Mouse (Mus musculus) limb, embryonic 10.5 days (tissue): Measurements from ENCODE around the gene Degs1. TPM values are rescaled to one million over a fixed set of nuclear protein-coding genes. Genes with fewer than 3 reads are reported as not detected.
A peak's percentile ranks its signal among the peaks of the same experiment; 100 is the strongest.

ENCODE experiments used
- DNase-seq: peaks from one replicate; pipeline ENCODE4 v3.0.0-alpha.2; 2017; ENCODE audit warnings: low spot score
- H3K27ac ChIP-seq: fragments of 300-500 bp; sonication (generic); 2 replicates; pipeline ENCODE4 v1.5.1; 2016; ENCODE audit warnings: mild to moderate bottlenecking
- H3K27me3 ChIP-seq: fragments of 300-500 bp; sonication (generic); 2 replicates; pipeline ENCODE4 v1.6.1; 2016; ENCODE audit warnings: low read depth, mild to moderate bottlenecking; ENCODE audit not compliant: poor library complexity, severe bottlenecking
- H3K36me3 ChIP-seq: fragments of 300-500 bp; sonication (generic); 2 replicates; pipeline ENCODE4 v1.6.1; 2016; ENCODE audit warnings: mild to moderate bottlenecking, moderate library complexity
- H3K4me1 ChIP-seq: fragments of 300-500 bp; sonication (generic); 2 replicates; pipeline ENCODE4 v1.6.1; 2016
- H3K4me3 ChIP-seq: fragments of 300-500 bp; sonication (generic); 2 replicates; pipeline ENCODE4 v1.5.1; 2016; ENCODE audit warnings: mild to moderate bottlenecking, moderate library complexity
- H3K9me3 ChIP-seq: fragments of 300-500 bp; sonication (generic); replicated peaks from 2 replicates; pipeline ENCODE4 v1.6.1; 2016; ENCODE audit warnings: mild to moderate bottlenecking
- WGBS: fragments of 180-500 bp; shearing (Covaris S2); methylation state at CpG from one replicate; pipeline ENCODE4 v1.1.7; 2016; 5-methylcytosine and 5-hydroxymethylcytosine counted together
- polyA plus RNA-seq: library from polyadenylated mRNA; unstranded; fragments of >200 nt; fragmentation: Nextera tagmentation; extraction: Ambion mirVana; gene quantifications from 2 replicates; pipeline ENCODE4 v1.2.1, GENCODE M21; 2016

The Degs1 gene
- polyA plus RNA-seq, result 65.1 and 65.5 TPM in 2 replicates

GRCm38 (mm10) chr1:182282091-182283075, at the start of gene Degs1:
Gene Degs1, minus strand, starts transcription at chr1:182282804.
- WGBS, result under 1% methylated on average over 91 of the region's 94 CpGs
- peaks cover 21% of the 10 kb centered on the region for H3K36me3 ChIP-seq
- H3K9me3 ChIP-seq, result no peaks in the 10 kb centered on the region
- no peaks in the 10 kb centered on the region for H3K27me3 ChIP-seq
- H3K4me1 ChIP-seq, result peaks cover 35% of the 10 kb centered on the region
- DNase-seq, result peak; percentile 96
- H3K4me3 ChIP-seq, result peak within 1 kb of the TSS; percentile 82
- peak within 1 kb of the TSS; percentile 96 for H3K27ac ChIP-seq

- WGBS, result 100% methylated on average over 1 of the region's 1 CpGs
- no peak for DNase-seq
- no peaks in the 10 kb centered on the region for H3K9me3 ChIP-seq
- no peaks in the 10 kb centered on the region for H3K4me1 ChIP-seq
- H3K27ac ChIP-seq, result no peak overlapping the region
- H3K27me3 ChIP-seq, result no peaks in the 10 kb centered on the region
- H3K4me3 ChIP-seq, result no peak overlapping the region
- H3K36me3 ChIP-seq, result peaks cover 91% of the 10 kb centered on the region
These were observed 43.3 kb upstream of the Degs1 start for GRCm38 (mm10) chr1:182325919-182326318.

DNA sequence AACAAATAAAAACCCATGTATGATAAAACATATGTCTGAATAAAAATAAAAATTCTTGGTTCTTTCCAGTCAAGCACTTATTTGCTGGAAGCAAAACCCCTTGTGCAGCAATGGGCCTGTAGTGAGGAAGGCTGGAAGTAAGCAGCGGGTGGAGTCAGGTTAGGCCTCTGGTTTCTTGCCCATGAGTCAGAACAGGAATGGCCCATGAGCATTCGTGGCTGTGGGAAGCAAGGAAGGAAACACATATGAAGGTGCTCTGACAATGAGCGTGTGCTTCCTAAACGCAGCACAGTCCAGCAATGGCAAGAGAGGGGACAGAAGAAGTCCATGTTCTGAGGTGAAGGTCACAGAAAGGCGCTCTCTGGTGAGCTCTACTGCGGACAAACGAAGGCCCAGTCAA, 41.9 kb upstream of the Degs1 start:
- H3K27me3 ChIP-seq, result no peaks in the 10 kb centered on the region
- no peaks in the 10 kb centered on the region for H3K4me1 ChIP-seq
- no peak for DNase-seq
- no peak overlapping the region for H3K27ac ChIP-seq
- H3K9me3 ChIP-seq, result no peaks in the 10 kb centered on the region
- no peak overlapping the region for H3K4me3 ChIP-seq
- peaks cover 100% of the 10 kb centered on the region for H3K36me3 ChIP-seq
- WGBS, result 96% methylated on average over 7 of the region's 7 CpGs

DNA sequence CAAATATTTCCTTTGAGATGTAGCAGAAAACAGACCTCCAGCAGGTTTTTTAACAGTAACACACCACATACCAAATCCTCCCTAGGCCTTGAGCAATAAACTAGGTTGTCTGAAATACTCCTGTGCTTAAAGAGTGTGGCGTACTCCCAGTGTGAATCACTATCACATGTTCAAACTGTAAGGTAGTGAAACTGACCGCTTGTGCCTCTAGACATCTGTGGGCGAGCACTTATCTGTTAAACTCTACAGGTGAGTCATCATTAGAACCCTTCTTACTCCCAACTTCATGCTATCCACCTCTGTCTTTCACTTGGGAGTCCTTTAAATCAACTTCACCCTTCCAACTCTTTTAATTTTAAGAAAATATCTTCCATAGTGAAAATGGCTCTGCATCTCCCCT, 40.5 kb upstream of the Degs1 start:
- Histone ChIP-seq H3K27ac (no peak overlapping the region), H3K4me1 (no peaks in the 10 kb centered on the region), H3K36me3 (peaks cover 100% of the 10 kb centered on the region), H3K4me3 (no peak overlapping the region), H3K27me3 (no peaks in the 10 kb centered on the region), H3K9me3 (no peaks in the 10 kb centered on the region)
- no peak for DNase-seq
- WGBS, result 97% methylated on average over 3 of the region's 3 CpGs

GRCm38 (mm10) chr1:182314201-182314600, 31.6 kb upstream of the Degs1 start:
- Histone ChIP-seq H3K36me3 (peaks cover 77% of the 10 kb centered on the region), H3K9me3 (no peaks in the 10 kb centered on the region; the same call in 1 of the 2 replicates), H3K27ac (no peak overlapping the region), H3K27me3 (no peaks in the 10 kb centered on the region), H3K4me1 (no peaks in the 10 kb centered on the region), H3K4me3 (no peak overlapping the region)
- no peak for DNase-seq
- WGBS, result over 99% methylated on average over 5 of the region's 5 CpGs

- no peaks in the 10 kb centered on the region; the same call in 1 of the 2 replicates for H3K9me3 ChIP-seq
- H3K4me3 ChIP-seq, result no peak overlapping the region
- H3K36me3 ChIP-seq, result peaks cover 67% of the 10 kb centered on the region
- H3K27me3 ChIP-seq, result no peaks in the 10 kb centered on the region
- H3K4me1 ChIP-seq, result no peaks in the 10 kb centered on the region
- whole genome bisulfite sequencing, result 94% methylated on average over 8 of the region's 8 CpGs
- no peak for DNase-seq
- no peak overlapping the region for H3K27ac ChIP-seq
These were observed 30.6 kb upstream of the Degs1 start for GRCm38 (mm10) chr1:182313181-182313580.

- H3K4me1 ChIP-seq, result no peaks in the 10 kb centered on the region
- H3K9me3 ChIP-seq, result no peaks in the 10 kb centered on the region; the same call in 1 of the 2 replicates
- H3K27ac ChIP-seq, result no peak overlapping the region
- H3K4me3 ChIP-seq, result no peak overlapping the region
- H3K27me3 ChIP-seq, result no peaks in the 10 kb centered on the region
- no peak for DNase-seq
- peaks cover 49% of the 10 kb centered on the region for H3K36me3 ChIP-seq
- WGBS, result 98% methylated on average over 5 of the region's 5 CpGs
These were observed 28.8 kb upstream of the Degs1 start for GRCm38 (mm10) chr1:182311376-182311775.

GRCm38 (mm10) chr1:182310316-182310715, 27.7 kb upstream of the Degs1 start:
- no peaks in the 10 kb centered on the region; the same call in 1 of the 2 replicates for H3K9me3 ChIP-seq
- H3K4me1 ChIP-seq, result no peaks in the 10 kb centered on the region
- no peak overlapping the region for H3K27ac ChIP-seq
- 93% methylated on average over 2 of the region's 2 CpGs for WGBS
- no peak overlapping the region for H3K4me3 ChIP-seq
- H3K27me3 ChIP-seq, result no peaks in the 10 kb centered on the region
- peaks cover 39% of the 10 kb centered on the region for H3K36me3 ChIP-seq
- DNase-seq, result no peak

GRCm38 (mm10) chr1:182309403-182309802, 26.8 kb upstream of the Degs1 start:
- Histone ChIP-seq H3K27ac (no peak overlapping the region), H3K9me3 (no peaks in the 10 kb centered on the region; the same call in 1 of the 2 replicates), H3K36me3 (peaks cover 29% of the 10 kb centered on the region), H3K4me3 (no peak overlapping the region), H3K27me3 (no peaks in the 10 kb centered on the region), H3K4me1 (no peaks in the 10 kb centered on the region)
- DNase-seq, result no peak
- 88% methylated on average over 5 of the region's 5 CpGs for WGBS

GRCm38 (mm10) chr1:182302916-182303315, 20.3 kb upstream of the Degs1 start:
- 93% methylated on average over 5 of the region's 5 CpGs for WGBS
- H3K9me3 ChIP-seq, result no peaks in the 10 kb centered on the region
- H3K4me1 ChIP-seq, result no peaks in the 10 kb centered on the region
- H3K27me3 ChIP-seq, result no peaks in the 10 kb centered on the region
- DNase-seq, result no peak
- no peak overlapping the region for H3K4me3 ChIP-seq
- no peak overlapping the region for H3K27ac ChIP-seq
- no peaks in the 10 kb centered on the region for H3K36me3 ChIP-seq

DNA sequence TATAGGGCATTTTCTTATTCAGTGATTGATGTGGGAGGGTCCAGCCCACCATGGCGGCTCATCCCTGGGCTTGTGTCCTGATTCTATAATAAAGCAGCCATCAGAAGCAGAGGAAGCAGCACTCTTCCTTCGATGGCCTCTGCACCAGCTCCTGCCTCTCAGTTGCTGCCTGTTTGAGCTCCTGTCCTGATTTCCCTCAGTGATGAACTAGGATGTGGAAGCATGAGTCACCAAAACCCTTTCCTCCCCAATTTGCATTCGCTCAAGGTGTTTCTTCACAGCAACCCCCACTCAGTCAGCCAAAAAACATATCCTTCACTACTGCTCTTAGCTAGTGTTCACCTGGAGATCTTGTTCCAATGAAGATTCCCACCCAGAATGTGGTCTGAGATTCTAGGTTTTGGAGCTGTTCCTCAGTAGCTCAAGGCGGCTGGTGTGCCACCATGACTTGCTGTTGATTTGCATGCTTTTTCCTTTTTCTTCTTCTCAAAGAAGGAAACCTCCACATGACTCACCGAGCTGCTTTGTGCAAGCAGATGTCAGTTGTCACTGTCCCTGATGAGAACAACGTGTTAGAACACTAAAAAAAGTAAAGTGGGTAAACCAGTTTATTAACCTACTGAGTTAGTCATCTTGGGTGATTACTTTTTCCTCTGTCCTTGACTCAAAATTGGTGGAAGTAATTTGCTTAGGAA, 19.7 kb upstream of the Degs1 start:
- Histone ChIP-seq H3K4me3 (no peak overlapping the region), H3K4me1 (no peaks in the 10 kb centered on the region), H3K27me3 (no peaks in the 10 kb centered on the region), H3K27ac (no peak overlapping the region), H3K9me3 (no peaks in the 10 kb centered on the region), H3K36me3 (no peaks in the 10 kb centered on the region)
- WGBS, result 86% methylated on average over 6 of the region's 6 CpGs
- DNase-seq, result no peak

- Histone ChIP-seq H3K4me3 (no peak overlapping the region), H3K27ac (no peak overlapping the region), H3K27me3 (no peaks in the 10 kb centered on the region), H3K4me1 (no peaks in the 10 kb centered on the region), H3K36me3 (no peaks in the 10 kb centered on the region), H3K9me3 (no peaks in the 10 kb centered on the region)
- 94% methylated on average over 5 of the region's 5 CpGs for WGBS
- no peak for DNase-seq
These were observed 15.2 kb upstream of the Degs1 start for GRCm38 (mm10) chr1:182297821-182298220.

GRCm38 (mm10) chr1:182297246-182297645, 14.6 kb upstream of the Degs1 start:
- WGBS, result 87% methylated on average over 3 of the region's 3 CpGs
- H3K27me3 ChIP-seq, result no peaks in the 10 kb centered on the region
- H3K27ac ChIP-seq, result no peak overlapping the region
- no peaks in the 10 kb centered on the region for H3K4me1 ChIP-seq
- H3K4me3 ChIP-seq, result no peak overlapping the region
- DNase-seq, result no peak
- H3K9me3 ChIP-seq, result no peaks in the 10 kb centered on the region
- H3K36me3 ChIP-seq, result no peaks in the 10 kb centered on the region
